Mouse (Mus musculus): Measurements from ENCODE around the gene Chrna3. TPM values are rescaled to one million over a fixed set of nuclear protein-coding genes. Genes with fewer than 3 reads are reported as not detected.
A peak's percentile ranks its signal among the peaks of the same experiment; 100 is the strongest.

Chrna3 gene
- polyA plus RNA-seq, 1 experiment from 2014 or later = 0.99 TPM

- Histone ChIP-seq H3K36me3 (ENCODE audit: control insufficient read depth, insufficient read depth, low read length) (no peaks in the 10 kb centered on the region), H3K9ac (ENCODE audit: low read length) (no peak overlapping the region), H3K4me3 (ENCODE audit: low read length) (no peak overlapping the region), H3K27me3 (ENCODE audit: control insufficient read depth, insufficient read depth, low read depth, low read length) (no peaks in the 10 kb centered on the region), H3K9me3 (ENCODE audit: control insufficient read depth, low read length) (no peaks in the 10 kb centered on the region), H3K4me2 (ENCODE audit: low read depth, low read length) (no peak overlapping the region), H3K27ac (ENCODE audit: low read length) (no peak overlapping the region), H3K4me1 (replicated peaks; ENCODE audit: control insufficient read depth, insufficient read depth, low read length) (no peaks in the 10 kb centered on the region)
- ATAC-seq (ENCODE audit: low read depth) = no peak
- 29% methylated on average over 6 of the region's 6 CpGs for WGBS
These were observed 15.6 kb downstream of the Chrna3 start for GRCm38 (mm10) chr9:55010588-55011350.

DNA sequence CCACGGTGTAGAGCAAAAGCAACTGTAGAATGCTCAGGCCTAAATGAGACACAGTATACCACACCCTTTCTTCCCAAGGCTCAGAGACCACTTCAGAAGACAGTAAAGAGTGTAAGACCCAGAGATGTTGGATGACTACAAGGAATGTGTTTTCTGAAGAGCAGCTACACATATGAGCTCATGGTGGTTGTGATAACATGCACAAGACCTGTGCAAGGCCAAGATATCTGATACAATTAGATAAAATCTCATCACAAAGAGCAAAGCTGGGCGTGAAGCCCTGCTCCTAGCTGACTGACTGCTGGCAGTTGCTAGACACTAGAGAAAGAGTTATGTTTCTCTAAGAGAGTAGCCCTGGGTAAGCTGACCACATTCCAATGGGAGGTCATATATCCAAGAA, 16.7 kb downstream of the Chrna3 start:
- no peak for ATAC-seq (ENCODE audit: low read depth)
- H3K9ac ChIP-seq (ENCODE audit: low read length) = no peak overlapping the region
- no peak overlapping the region for H3K4me2 ChIP-seq (ENCODE audit: low read depth, low read length)
- H3K9me3 ChIP-seq (ENCODE audit: control insufficient read depth, low read length) = no peaks in the 10 kb centered on the region
- no peak overlapping the region for H3K27ac ChIP-seq (ENCODE audit: low read length)
- WGBS = 58% methylated on average over 2 of the region's 2 CpGs
- no peak overlapping the region for H3K4me3 ChIP-seq (ENCODE audit: low read length)
- no peaks in the 10 kb centered on the region for H3K4me1 ChIP-seq (replicated peaks; ENCODE audit: control insufficient read depth, insufficient read depth, low read length)
- H3K27me3 ChIP-seq (ENCODE audit: control insufficient read depth, insufficient read depth, low read depth, low read length) = no peaks in the 10 kb centered on the region
- no peaks in the 10 kb centered on the region for H3K36me3 ChIP-seq (ENCODE audit: control insufficient read depth, insufficient read depth, low read length)

GRCm38 (mm10) chr9:55003609-55004008, 22.8 kb downstream of the Chrna3 start:
- Histone ChIP-seq H3K27ac (ENCODE audit: low read length) (no peak overlapping the region), H3K4me2 (ENCODE audit: low read depth, low read length) (no peak overlapping the region), H3K9ac (ENCODE audit: low read length) (no peak overlapping the region), H3K36me3 (ENCODE audit: control insufficient read depth, insufficient read depth, low read length) (no peaks in the 10 kb centered on the region), H3K9me3 (ENCODE audit: control insufficient read depth, low read length) (no peaks in the 10 kb centered on the region), H3K4me1 (replicated peaks; ENCODE audit: control insufficient read depth, insufficient read depth, low read length) (no peaks in the 10 kb centered on the region), H3K4me3 (ENCODE audit: low read length) (no peak overlapping the region), H3K27me3 (ENCODE audit: control insufficient read depth, insufficient read depth, low read depth, low read length) (no peaks in the 10 kb centered on the region)
- 54% methylated on average over 4 of the region's 4 CpGs for WGBS
- ATAC-seq (ENCODE audit: low read depth) = no peak

DNA sequence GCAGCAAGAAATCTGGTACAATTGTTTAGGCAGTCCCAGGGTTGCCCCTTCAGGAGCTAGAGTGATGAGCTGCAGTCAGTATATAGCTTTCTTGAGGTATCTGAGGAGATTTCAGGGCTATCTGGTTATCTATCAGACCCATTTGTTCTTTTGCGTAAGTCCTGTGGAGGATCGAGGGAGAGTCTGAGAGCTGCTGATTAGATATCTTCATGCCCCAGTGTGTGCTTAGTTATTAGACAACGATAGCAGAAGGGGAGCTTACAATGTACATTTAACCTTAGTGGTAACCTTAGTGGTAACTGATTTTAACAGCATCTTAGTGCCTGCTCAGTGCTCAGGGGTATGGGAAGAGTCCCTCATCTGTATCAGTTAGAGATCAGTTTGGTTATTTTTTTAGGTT, 30.7 kb downstream of the Chrna3 start:
- Histone ChIP-seq H3K4me2 (ENCODE audit: low read depth, low read length) (no peak overlapping the region), H3K4me3 (ENCODE audit: low read length) (no peak overlapping the region), H3K27me3 (ENCODE audit: control insufficient read depth, insufficient read depth, low read depth, low read length) (no peaks in the 10 kb centered on the region), H3K9ac (ENCODE audit: low read length) (no peak overlapping the region), H3K9me3 (ENCODE audit: control insufficient read depth, low read length) (no peaks in the 10 kb centered on the region), H3K4me1 (replicated peaks; ENCODE audit: control insufficient read depth, insufficient read depth, low read length) (no peaks in the 10 kb centered on the region), H3K36me3 (ENCODE audit: control insufficient read depth, insufficient read depth, low read length) (no peaks in the 10 kb centered on the region), H3K27ac (ENCODE audit: low read length) (no peak overlapping the region)
- 52% methylated on average over 3 of the region's 3 CpGs for WGBS
- no peak for ATAC-seq (ENCODE audit: low read depth)

DNA sequence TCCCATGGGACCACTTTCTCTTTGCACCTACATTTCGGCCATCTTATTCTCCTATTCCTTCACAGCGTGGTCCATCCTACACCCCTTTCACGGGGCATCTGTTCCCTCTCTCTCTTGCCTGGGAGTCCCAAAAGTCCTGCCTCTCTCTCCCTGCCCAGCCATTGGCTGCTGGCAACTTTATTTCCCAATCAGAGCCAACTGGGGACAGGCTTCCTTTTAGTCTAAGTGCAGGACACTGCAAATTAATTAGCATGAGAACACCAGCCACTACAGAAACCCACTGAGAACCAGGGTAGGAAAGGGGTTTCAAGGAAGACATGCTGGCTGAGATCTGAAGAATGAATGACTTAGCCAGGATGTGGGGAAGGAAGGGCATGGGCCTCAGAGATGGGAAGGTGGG, 32.0 kb downstream of the Chrna3 start:
- H3K4me1 ChIP-seq (replicated peaks; ENCODE audit: control insufficient read depth, insufficient read depth, low read length) = no peaks in the 10 kb centered on the region
- no peaks in the 10 kb centered on the region for H3K9me3 ChIP-seq (ENCODE audit: control insufficient read depth, low read length)
- H3K4me2 ChIP-seq (ENCODE audit: low read depth, low read length) = no peak overlapping the region
- H3K4me3 ChIP-seq (ENCODE audit: low read length) = no peak overlapping the region
- ATAC-seq (ENCODE audit: low read depth) = no peak
- H3K36me3 ChIP-seq (ENCODE audit: control insufficient read depth, insufficient read depth, low read length) = no peaks in the 10 kb centered on the region
- H3K27ac ChIP-seq (ENCODE audit: low read length) = no peak overlapping the region
- WGBS = 58% methylated on average over 3 of the region's 3 CpGs
- no peak overlapping the region for H3K9ac ChIP-seq (ENCODE audit: low read length)
- H3K27me3 ChIP-seq (ENCODE audit: control insufficient read depth, insufficient read depth, low read depth, low read length) = no peaks in the 10 kb centered on the region

DNA sequence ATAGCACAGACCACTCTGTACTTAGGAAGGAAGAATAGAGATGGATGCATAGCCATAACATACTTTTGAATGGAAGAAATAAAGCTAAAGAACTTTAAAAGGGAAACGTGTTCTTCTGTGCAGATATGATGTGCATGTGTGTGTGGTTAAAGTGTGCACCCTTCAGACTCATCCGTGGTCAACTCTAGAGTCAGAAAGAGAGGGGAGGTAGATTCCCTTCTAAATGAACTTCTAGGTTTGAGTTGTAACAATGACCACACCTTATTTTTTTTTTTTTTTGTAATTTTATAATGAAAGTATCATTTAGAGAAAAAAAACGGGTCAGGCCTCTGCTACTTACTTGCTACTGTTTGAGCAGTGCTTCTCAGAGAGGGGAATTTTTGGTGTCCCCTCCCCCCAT, 36.0 kb downstream of the Chrna3 start:
- Histone ChIP-seq H3K4me1 (replicated peaks; ENCODE audit: control insufficient read depth, insufficient read depth, low read length) (no peaks in the 10 kb centered on the region), H3K9ac (ENCODE audit: low read length) (no peak overlapping the region), H3K27me3 (ENCODE audit: control insufficient read depth, insufficient read depth, low read depth, low read length) (no peaks in the 10 kb centered on the region), H3K9me3 (ENCODE audit: control insufficient read depth, low read length) (no peaks in the 10 kb centered on the region), H3K36me3 (ENCODE audit: control insufficient read depth, insufficient read depth, low read length) (no peaks in the 10 kb centered on the region), H3K27ac (ENCODE audit: low read length) (no peak overlapping the region), H3K4me3 (ENCODE audit: low read length) (no peak overlapping the region), H3K4me2 (ENCODE audit: low read depth, low read length) (no peak overlapping the region)
- 72% methylated on average over 3 of the region's 3 CpGs for WGBS
- ATAC-seq (ENCODE audit: low read depth) = no peak

DNA sequence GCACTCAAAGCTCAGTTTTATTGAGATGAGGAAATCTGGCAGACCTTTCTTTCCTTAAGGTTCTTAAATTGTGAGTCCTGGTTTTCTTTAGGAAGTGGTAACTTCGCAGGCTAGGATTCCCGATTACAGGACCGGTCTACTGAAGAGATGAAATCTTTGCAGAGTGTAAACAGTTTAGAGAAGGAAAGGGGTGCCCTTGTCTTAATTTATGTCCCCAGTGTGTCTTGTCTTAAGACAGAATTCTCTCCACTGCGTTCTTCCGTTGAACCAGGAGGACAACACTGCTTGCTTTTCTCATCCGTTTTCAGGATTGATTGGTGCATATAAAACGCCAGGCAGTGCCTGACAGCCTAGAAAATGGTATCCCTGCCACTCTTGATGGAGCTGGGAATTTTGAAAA, 44.0 kb downstream of the Chrna3 start:
- Histone ChIP-seq H3K36me3 (ENCODE audit: control insufficient read depth, insufficient read depth, low read length) (no peaks in the 10 kb centered on the region), H3K27me3 (ENCODE audit: control insufficient read depth, insufficient read depth, low read depth, low read length) (peaks cover 36% of the 10 kb centered on the region), H3K4me2 (ENCODE audit: low read depth, low read length) (peak overlapping the region; percentile 98; the same call in 1 of the 2 replicates), H3K4me1 (replicated peaks; ENCODE audit: control insufficient read depth, insufficient read depth, low read length) (0 out of 2 replicates have a peak, but pooled peaks cover 3% of the 10 kb centered on the region), H3K27ac (ENCODE audit: low read length) (no peak overlapping the region), H3K4me3 (ENCODE audit: low read length) (no peak overlapping the region), H3K9me3 (ENCODE audit: control insufficient read depth, low read length) (no peaks in the 10 kb centered on the region), H3K9ac (ENCODE audit: low read length) (no peak overlapping the region)
- WGBS = 9% methylated on average over 7 of the region's 7 CpGs
- ATAC-seq (ENCODE audit: low read depth) = no peak

DNA sequence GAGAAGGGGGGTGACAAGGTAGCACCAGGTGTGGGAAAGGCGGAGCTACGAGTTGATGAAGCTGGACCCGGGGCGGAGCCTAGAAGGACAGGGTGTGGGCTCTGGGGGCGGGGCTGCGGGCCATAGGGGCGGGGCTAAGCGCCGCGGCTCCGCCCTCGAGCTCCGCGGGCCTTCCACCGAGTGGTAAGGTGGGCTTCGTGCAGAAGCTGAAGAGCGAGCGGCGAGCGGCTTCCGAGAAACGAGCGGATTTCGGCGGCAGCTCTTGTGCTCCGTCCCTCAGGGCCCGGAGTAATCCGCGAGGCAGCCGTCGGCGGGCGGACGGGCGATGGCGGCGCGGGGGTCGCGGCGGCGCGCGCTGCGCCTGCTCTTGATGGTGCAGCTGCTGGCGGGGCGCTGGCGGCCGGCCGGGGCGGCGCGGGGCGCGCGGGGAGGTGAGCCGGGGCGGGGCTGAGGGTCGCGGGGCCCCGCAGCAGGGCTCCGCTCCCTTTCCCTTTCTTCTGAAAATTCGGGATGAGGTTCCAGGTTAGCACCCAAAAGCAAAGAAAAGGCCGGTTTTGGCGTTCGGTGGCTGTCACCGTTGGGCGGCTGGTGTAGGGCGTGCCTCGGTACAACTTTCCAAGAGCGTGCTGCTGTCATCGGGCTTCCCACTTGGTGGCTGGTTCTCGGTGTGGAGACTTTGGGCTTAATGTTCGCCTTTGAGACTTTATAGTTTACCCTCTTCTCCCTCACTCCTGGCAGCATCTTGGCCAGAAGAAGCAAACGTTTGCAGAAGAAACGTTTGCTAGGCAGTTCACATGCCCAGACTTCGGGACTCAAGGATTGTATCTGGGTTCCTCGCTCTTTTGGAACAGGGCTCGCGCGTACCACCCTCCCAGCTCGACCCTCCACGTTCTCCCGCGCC, 44.8 kb downstream of the Chrna3 start:
- ATAC-seq (ENCODE audit: low read depth) = peak; percentile 73
- Histone ChIP-seq H3K9me3 (ENCODE audit: control insufficient read depth, low read length) (no peaks in the 10 kb centered on the region), H3K36me3 (ENCODE audit: control insufficient read depth, insufficient read depth, low read length) (no peaks in the 10 kb centered on the region), H3K4me3 (ENCODE audit: low read length) (peak overlapping the region; percentile 66), H3K27ac (ENCODE audit: low read length) (no peak overlapping the region), H3K4me2 (ENCODE audit: low read depth, low read length) (peak overlapping the region; percentile 98), H3K9ac (ENCODE audit: low read length) (peak overlapping the region; percentile 59), H3K27me3 (ENCODE audit: control insufficient read depth, insufficient read depth, low read depth, low read length) (peaks cover 36% of the 10 kb centered on the region), H3K4me1 (replicated peaks; ENCODE audit: control insufficient read depth, insufficient read depth, low read length) (0 out of 2 replicates have a peak, but pooled peaks cover 3% of the 10 kb centered on the region)
- 1% methylated on average over 58 of the region's 85 CpGs for WGBS

GRCm38 (mm10) chr9:54980674-54981073, 45.7 kb downstream of the Chrna3 start, which contains the start of gene Chrna5:
Gene Chrna5 (plus strand): TSS chr9:54980880.
- ATAC-seq (ENCODE audit: low read depth) = no peak
- Histone ChIP-seq H3K4me3 (ENCODE audit: low read length) (peak within 1 kb of the TSS; percentile 66), H3K36me3 (ENCODE audit: control insufficient read depth, insufficient read depth, low read length) (no peaks in the 10 kb centered on the region), H3K9ac (ENCODE audit: low read length) (peak within 1 kb of the TSS; percentile 59), H3K4me2 (ENCODE audit: low read depth, low read length) (peak within 1 kb of the TSS; percentile 98), H3K4me1 (replicated peaks; ENCODE audit: control insufficient read depth, insufficient read depth, low read length) (0 out of 2 replicates have a peak, but pooled peaks cover 3% of the 10 kb centered on the region), H3K27ac (ENCODE audit: low read length) (no peak within 1 kb of the TSS), H3K9me3 (ENCODE audit: control insufficient read depth, low read length) (no peaks in the 10 kb centered on the region), H3K27me3 (ENCODE audit: control insufficient read depth, insufficient read depth, low read depth, low read length) (peaks cover 36% of the 10 kb centered on the region)
- 69% methylated on average over 8 of the region's 8 CpGs for WGBS

All from lung, embryonic 16.5 days (tissue).